Mouse (Mus musculus) kidney, postnatal 36 days (tissue): ENCODE measurements around the gene Pou5f1.
A peak's percentile ranks its signal among the peaks of the same experiment; 100 is the strongest.
"Not testable (repeated sequence)": the region's sequence is repeated elsewhere in the genome, so short reads cannot be mapped to it uniquely, and the experiment has no call there.

Experiments
- DNase-seq, 2 experiments: peaks; one replicate each; pipeline ENCODE4 v3.0.0; 2021 to 2022; ENCODE audit warnings: mixed read lengths in 2 of 2

Pou5f1 gene

DNA sequence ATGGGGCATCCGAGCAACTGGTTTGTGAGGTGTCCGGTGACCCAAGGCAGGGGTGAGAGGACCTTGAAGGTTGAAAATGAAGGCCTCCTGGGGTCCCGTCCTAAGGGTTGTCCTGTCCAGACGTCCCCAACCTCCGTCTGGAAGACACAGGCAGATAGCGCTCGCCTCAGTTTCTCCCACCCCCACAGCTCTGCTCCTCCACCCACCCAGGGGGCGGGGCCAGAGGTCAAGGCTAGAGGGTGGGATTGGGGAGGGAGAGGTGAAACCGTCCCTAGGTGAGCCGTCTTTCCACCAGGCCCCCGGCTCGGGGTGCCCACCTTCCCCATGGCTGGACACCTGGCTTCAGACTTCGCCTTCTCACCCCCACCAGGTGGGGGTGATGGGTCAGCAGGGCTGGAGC lies at the start of gene Pou5f1:
Gene Pou5f1 (plus strand): TSS at position 243 of the 400 bp plus-strand sequence.
- DNase-seq, result no peak

DNA sequence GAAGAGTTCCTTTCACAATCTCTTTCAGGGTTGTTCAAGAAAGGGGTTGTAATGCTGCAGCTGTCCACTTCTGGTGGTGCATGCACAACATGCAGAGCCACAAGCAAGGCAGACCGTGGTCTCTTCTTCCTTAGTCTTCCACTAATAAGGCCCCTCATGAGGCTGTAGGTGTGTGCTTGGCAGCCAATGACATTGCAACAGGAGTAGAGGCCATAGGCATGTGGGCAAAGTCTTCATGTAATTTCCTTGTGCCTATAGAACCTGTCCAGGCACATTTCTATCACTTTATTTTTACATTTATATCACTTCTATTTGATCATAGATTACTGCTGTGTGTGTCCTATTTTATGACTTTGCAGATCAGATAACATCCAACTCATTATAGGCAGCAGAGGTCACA lies 47.6 kb upstream of the Pou5f1 start:
- DNase-seq, result not testable (repeated sequence)

DNA sequence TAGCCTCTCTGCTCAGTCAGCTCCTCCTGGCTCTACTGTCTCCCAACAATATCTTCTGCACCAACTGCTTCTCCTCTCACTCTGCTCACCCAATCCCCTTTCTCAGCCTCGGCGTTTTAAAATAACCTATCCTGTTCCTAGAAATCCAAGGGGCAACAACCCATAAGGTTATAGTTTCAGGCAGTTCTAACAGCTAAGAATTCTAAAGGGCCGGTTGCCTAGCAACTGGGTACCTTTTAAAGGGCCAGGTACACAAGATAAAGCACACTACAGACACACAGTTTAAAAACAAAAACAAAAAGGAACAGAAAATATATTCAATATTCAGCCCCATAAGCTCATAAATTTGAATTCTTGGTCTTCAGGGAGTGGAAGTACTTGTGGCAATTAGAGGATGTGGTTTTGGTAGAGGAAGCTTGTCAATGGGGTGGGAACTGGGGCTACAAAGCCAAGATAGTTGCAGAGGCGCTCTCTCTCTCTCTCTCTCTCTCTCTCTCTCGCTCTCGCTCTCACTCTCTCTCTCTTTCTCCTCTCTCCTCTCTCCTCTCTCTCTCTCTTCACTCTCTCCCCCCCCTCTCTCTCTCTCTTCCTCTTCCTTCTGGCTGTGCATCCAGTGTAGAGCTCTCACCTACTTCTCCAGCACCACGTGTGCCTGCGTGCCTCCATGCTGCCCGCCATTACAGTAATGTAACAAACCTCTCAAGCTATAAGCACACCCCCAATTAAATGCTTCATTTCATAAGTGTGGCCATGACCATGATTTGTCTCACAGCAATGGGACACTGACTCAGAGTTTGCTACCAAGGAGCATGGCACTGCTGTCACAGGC lies 45.1 kb upstream of the Pou5f1 start:
- DNase-seq, result not testable (repeated sequence)

DNA sequence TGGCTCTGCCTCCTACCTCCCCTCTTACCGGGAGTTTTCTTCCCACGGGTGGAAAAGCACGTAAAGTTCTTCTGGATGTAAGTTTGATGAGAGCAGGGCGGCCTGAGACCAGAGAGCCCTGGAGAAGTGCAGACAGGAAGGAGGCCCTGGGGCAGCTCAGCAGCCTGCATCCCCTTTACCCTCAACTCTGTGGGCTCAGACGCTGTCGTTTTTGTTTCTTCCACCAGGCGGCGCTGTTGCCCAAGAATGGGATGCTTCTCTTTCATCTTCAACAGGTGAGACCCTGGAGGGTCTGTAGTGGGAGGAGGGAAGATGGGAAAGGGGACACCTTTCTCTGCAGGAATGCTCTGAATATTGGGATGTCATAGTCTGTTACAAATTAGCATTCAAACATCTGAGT lies 40.2 kb upstream of the Pou5f1 start:
- DNase-seq, result peak in 1 of 2 experiments; percentile 35

DNA sequence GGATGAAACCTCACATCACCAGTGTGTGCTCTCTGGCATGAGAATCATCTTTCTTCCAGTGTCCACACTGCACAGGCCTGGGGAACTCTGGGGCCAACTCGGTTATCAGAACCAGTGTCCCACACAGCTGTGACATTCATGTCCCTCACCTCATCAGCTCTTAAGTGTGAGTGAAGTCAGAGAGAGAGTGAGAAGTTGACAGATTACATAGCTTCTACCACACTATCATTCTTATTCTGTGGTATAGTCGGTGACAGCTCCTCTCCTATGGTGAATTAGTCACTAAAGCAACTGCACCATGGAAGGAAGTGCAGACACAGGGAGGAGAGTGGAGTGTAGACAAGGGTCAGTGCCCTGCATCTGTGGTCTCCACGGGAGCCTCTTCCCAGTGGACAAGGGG lies 36.9 kb upstream of the Pou5f1 start:
- DNase-seq, result not testable (repeated sequence)

DNA sequence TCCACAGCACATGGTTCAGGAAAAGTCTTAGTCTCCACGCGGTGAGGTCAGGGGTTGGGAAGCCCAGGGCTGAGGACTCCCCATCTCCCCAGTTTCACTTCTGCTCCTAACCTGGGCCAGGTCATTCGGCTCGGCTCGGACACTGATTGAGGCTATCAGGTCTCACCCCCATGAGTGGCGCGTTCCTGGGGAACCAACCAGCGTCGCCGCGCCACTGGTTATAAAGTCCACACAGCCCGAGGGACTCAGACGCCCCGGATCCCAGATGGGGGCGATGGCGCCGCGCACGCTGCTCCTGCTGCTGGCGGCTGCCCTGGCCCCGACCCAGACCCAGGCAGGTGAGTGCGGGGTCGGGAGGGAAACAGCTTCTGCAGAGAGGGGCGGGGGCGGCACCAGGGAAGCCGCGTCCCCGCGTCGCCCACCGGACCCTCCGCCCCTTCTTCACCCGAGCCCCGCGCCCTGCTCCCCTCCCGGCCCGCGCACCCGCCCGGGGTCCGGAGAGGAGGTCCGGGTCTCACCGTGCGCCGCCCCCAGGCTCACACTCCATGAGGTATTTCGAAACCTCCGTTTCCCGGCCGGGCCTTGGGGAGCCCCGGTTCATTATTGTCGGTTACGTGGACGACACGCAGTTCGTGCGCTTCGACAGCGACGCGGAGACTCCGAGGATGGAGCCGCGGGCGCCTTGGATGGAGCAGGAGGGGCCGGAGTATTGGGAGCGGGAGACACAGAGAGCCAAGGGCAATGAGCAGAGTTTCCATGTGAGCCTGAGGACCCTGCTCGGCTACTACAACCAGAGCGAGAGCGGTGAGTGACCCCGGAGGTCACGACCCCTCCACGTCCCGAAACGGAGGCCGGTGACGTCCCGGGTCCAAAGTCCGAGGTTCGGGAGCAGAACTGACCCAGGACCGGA lies 35.7 kb upstream of the Pou5f1 start, which contains the start of gene H2-Q10:
Gene H2-Q10 (plus strand): TSS at position 248 of the 910 bp plus-strand sequence.
- DNase-seq, result peak; percentile 55 to 75

DNA sequence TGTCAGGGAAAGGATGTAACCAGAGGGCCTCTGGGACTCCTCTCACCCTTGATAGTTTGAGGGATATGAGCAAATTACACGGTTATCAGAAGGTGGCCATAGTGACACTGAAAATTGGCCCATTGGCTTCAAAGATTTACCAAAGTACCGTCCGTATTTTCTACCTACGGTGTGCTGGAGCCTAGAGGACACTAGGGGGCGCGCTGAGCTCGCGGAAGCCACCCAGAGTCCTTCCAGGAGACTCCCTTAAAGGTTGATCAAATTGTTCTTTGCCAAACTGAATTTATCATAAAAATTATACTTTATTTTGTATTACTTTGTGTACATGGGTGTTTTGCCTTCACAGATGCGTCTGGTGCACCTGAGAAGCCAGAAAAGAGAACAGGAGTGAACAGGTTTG lies 21.8 kb upstream of the Pou5f1 start:
- peak; percentile 42 to 82 for DNase-seq

DNA sequence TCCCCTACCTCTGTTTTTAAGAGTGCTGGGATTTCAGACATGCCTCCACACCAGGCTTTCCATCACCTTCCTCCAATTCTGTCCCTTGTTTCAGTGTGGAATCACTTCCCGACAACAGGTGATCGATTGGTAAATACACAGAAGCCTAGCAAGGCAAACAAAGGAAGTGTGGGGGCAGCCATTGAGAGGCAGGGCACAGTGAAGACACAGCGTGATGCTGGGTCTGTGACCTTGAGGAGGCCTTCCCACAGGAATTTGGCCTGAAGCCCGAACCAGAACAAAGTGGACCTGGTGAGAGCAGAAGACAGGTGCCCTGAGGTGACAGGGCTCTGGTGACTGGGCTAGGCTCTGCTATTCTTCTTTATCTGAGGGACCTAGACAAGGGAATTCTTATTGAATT lies 20.1 kb upstream of the Pou5f1 start:
- peak in 1 of 2 experiments; percentile 11 for DNase-seq

DNA sequence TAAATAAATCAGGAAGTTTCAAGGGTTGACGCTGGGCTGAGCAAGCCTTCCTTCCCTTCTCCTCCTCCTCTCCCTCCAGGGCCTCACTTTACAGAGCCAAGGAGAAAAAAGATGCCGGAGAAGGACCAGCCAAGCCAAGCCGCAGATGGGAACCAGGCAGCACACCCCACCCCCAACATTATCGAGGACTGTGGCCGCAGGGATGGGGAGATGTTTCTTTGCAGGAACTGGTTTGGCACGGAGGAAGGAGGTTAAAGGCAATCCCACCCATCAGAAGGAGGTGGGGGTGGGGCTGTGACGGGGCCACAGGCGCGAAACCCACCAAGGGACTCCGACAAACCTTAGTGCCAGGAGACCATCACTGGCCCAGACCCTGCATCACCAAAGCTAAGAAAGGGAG lies 19.1 kb upstream of the Pou5f1 start:
- no peak for DNase-seq

DNA sequence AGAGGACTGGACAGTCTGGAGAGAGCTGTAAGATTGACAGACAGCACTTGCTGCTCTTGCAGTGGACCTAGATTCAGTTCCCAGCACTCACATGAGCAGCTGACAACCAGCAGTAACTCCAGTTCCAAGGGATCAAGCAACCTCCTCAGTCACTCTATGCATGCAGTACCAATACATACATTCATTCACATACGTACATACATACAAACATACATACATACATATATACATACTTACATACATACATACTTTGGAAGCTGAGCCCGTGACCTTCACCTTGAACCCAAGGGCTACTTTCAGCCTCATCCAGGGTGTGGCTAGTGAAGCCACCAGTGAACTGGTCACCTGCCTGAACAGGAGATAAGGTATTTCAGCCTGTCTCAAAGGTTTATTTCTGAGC lies 17.8 kb upstream of the Pou5f1 start:
- DNase-seq, result no peak

DNA sequence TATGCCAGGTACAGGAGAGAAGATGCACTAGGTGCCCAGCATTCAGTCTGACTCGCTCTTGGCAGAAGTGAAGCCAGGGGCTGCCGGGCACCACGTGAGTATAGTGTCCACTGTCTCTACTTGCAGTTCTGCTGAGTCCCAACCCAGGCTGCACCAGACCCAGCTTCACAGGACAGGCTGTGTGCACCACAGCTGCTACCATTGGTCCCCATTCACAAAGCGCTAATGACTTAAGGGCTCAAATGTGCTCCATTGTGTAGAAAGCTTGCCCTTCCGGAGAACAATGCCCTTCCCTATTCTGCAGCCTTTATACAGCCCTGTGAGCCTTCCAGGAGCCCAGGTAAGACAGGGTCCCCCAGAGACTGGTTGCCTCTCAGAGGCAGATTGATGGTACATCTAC lies 15.5 kb upstream of the Pou5f1 start:
- DNase-seq, result no peak

DNA sequence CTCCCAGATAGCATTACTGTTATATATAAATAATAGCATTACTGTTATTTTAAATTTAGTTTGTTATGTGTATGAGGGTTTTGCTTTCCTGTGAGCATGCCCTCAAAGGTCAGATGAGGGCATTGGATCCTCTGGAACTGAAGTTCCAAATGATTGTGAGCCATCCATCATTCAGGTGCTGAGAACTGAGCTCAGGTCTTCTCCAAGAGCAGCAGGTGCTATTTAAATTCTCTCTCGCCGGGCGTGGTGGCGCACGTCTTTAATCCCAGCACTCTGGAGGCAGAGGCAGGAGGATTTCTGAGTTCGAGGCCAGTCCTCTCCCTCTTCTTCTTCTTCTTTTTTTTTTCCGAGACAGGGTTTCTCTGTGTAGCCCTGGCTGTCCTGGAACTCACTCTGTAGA lies 8.7 kb upstream of the Pou5f1 start:
- DNase-seq, result no peak

DNA sequence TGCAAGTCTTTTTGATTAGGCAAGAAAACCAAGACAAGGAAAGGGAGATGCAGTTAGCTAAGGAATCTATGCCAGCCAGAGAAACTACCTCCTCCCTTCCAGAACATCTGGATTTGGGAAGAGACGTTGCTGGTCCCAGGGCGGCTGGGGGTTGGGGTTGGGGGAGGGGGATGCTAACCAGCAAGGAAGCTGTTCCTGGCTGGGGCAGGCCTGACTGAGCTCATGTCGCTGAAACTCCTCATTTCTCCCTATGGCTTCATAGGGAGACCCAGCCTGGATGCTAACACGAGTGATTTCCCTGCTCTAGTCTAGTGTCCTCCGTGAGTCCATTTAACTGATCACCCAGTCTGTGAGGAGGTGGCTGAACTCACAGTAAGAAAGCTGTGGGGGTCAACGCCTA lies 3.6 kb upstream of the Pou5f1 start:
- no peak for DNase-seq

DNA sequence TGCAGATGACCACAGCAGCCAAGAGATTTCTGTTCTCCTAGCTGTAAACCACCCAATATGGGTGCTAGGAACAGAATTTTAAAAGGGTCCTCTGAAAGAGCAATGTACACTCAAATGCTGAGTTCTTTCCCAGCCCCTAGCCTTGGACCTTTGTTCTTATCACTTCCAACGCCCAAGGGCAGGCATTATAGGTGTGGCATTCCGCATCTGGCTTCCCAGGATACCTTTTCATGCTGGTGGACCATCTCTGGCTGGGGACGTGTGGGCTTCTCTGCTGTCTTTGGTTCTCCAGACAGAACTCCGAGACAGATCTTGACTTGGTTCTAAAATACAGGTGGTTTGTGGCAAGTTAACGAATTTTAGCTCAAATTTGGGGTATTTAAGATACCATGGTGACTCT lies 3.1 kb upstream of the Pou5f1 start:
- DNase-seq, result no peak

DNA sequence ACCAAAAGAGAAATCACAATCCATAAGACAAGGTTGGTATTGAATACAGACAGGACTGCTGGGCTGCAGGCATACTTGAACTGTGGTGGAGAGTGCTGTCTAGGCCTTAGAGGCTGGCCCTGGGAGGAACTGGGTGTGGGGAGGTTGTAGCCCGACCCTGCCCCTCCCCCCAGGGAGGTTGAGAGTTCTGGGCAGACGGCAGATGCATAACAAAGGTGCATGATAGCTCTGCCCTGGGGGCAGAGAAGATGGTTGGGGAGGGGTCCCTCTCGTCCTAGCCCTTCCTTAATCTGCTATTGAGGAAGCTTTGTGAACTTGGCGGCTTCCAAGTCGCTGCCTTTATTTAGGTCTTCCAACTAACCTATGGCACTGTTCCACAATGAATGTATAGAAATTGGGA lies 2.0 kb upstream of the Pou5f1 start:
- no peak for DNase-seq

DNA sequence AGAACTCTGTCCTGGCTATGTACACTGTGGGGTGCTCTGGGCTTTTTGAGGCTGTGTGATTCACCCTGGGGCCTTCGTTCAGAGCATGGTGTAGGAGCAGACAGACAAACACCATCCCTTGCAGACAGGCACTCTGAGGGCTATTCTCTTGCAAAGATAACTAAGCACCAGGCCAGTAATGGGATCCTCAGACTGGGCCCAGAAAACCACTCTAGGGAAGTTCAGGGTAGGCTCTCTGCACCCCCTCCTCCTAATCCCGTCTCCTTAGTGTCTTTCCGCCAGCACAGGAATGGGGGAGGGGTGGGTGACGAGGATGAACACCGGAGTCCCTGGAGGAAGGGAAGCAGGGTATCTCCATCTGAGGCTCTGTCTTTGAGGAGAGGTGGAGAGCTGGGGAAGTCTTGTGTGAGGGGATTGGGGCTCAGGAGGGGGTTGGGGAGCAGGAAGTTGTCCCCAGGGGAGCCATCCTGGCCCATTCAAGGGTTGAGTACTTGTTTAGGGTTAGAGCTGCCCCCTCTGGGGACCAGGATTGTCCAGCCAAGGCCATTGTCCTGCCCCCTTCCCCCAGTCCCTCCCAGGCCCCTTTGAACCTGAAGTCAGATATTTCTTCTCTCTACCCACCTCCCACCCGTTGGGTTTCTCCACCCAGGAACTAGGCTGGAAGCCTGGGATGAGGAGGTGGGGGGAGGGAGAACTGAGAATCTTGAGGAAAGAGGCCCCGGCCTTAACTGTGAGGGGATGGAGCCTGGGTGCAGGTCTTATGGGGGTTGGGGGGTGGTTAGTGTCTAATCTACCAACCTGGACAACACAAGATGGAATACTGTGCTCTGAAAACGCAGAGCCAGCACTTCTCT lies 963 bp upstream of the Pou5f1 start:
- no peak for DNase-seq

DNA sequence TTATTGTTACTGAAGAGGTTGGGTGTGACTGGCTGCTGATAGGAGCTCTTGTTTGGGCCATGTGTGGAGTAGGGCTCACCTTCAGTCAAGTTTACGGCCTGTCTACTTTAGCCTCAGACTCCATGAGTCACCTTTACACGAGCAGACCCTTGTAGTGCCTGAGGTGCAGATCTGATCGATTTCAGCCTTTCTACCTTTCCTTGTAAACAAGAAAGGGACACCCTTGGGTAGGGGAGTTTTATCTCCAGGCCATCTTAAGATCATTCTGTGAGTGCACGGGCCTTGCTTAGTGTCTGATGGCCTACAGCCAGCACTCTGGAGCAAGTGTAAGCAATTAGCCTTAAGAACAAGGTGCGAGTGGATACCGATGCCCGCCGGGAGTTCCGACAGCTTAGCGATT lies 1.1 kb downstream of the Pou5f1 start:
- no peak for DNase-seq

DNA sequence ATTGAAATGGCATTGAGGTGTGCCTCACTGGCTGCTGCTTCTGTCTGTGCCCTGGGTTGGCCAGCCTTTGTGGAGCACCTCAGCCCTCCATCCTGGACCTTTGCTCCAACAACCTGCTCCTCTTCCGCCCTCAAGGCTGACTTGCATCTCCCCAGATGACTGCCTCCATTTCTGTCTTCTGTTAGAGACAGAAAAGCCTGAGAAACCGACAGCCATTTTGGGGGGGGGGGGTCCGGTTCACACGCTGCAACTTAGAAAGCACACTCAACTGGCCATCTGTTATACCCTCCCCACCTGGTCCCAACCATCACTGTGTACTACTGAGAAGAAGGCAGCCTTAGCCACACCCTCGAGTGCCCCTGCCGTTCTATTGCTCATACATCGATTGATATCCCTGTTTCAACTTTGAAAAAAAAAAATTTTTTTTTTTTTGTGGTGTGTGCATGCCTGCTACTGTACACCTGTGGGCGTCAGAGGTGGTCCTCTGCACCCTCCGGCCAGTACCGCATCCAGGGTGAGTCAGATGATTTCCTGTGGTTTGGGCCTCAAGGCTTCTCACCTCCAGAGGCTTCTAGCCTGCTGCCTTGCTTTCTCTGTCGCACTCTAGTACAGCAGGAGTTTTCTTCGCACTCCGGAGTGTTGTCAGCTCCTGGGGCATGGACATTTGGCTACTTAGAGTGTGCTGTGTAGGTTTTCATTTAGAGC lies 1.9 kb downstream of the Pou5f1 start:
- no peak for DNase-seq

DNA sequence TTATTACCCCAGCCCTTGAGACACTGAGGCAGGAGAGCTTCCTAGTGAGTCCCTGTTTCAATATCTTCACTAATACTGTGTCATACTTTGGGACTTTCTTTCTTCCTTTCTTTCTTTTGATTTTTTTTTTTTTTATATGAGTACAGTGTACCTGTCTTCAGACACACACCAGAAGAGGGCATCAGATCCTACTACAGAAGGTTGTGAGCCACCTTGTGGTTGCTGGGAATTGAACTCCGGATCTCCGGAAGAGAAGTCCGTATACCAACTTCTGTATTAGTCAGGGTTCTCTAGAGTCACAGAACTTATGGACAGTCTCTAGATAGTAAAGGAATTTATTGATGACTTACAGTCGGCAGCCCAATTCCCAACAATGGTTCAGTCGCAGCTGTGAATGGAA lies 2.5 kb downstream of the Pou5f1 start:
- DNase-seq, result not testable (repeated sequence)

DNA sequence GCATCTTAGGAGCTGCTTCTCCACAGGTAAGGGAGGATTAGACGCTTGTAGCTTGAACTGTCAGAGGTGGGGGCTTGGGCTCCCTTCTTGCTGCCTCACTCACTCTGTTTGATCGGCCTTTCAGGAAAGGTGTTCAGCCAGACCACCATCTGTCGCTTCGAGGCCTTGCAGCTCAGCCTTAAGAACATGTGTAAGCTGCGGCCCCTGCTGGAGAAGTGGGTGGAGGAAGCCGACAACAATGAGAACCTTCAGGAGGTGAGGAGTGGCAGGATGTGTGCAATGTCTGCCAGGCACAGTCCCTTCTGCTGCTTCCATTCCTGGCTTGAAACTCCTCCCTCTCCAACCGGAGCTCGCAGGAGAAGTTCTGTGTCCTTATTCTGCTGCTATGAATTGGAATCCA lies 3.5 kb downstream of the Pou5f1 start:
- DNase-seq, result peak in 1 of 2 experiments; percentile 56

DNA sequence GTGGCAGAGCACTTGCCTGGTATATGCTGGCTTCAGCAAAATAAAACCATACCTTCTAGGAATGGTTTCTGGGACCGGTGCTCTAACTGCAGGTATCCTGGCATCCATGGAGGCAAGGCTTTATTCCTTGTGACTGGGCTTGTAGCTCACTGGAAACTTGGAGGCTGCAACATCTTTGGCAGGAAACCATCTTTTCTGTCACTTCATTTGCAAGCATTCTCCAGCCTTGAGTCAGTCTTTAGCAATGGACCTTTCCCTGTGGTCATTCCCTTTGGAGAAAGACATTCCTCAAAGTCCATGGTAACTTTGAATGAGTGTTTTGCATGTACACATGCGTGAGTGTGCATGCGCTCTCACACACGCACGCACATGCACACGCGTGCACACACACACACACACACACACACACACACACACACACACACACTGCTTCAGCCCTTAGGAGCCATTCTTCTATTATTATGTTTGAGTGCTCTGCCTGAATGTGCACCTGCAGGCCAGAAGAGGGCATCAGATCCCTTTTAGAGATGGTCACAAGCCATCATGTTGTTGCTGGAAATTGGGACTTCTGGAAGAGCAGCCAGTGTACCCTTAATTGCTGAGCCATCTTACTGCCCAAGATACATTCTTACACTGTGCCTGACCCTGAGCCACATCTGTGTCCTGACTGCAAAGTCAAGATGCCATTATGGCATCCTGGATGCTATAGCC lies 7.3 kb downstream of the Pou5f1 start:
- no peak for DNase-seq
